Mouse (Mus musculus) ovary, postnatal 10 days (tissue): Measurements from ENCODE around the gene Gtf3c5.

Experiments used
- DNase-seq: peaks from one replicate; pipeline ENCODE4 v3.0.0; 2022; ENCODE audit warnings: low spot score

Gtf3c5 gene

DNA sequence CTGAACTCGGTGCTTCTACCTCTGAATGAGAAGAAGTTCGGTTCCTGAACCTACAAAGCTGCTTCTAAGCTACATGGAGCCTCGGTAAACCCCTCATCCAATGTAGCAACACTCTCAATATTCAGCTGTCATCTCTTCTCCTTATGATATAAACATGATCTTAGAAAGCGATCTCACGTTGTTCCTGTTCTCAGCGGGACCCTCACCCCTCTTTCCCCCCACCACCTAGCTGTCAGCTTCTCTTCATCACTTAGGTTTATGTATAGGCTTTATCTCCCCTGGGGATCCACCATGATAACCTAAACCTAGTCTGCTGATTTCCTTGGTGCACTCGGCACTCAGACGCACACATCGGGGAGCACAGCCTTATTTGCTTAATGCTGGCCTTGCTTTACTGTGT lies at the start of gene Gtf3c5:
Gtf3c5 (minus strand) TSS at position 101 of the 400 bp plus-strand sequence.
- no peak for DNase-seq

DNA sequence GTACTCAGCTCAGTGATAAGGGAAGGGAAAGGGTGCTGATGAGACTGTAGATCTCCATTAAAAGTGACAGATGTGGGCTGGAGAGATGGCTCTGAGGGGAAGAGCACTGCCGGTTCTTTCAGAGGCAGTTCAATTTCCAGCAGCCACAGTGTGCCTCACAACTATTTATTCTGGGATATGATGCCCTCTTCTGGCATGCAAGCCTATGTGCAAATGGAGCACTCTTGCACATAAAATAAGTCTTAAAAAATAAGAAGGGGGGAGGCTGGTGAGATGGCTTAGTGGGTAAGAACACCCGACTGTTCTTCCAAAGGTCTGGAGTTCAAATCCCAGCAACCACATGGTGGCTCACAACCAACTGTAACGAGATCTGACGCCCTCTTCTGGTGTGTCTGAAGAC lies 49.6 kb upstream of the Gtf3c5 start:
- DNase-seq, result no peak

DNA sequence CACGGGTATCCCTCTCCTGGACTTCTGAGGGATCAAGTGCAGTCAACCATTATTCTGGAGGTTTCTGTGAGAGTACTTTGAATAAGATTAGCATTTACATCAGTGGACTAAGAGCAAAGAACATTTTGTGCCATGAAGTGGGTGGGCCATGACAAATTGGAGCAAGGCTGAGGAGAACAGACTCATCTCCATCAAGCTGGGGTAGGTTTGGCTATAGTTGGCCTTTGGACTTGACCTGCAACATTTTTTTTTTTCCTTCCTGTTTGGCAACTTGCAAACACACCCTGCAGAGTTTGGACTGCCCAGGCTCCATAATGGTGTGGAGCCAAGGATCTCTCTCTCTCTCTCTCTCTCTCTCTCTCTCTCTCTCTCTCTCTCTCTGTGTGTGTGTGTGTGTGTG lies 49.1 kb upstream of the Gtf3c5 start:
- DNase-seq, result no peak

DNA sequence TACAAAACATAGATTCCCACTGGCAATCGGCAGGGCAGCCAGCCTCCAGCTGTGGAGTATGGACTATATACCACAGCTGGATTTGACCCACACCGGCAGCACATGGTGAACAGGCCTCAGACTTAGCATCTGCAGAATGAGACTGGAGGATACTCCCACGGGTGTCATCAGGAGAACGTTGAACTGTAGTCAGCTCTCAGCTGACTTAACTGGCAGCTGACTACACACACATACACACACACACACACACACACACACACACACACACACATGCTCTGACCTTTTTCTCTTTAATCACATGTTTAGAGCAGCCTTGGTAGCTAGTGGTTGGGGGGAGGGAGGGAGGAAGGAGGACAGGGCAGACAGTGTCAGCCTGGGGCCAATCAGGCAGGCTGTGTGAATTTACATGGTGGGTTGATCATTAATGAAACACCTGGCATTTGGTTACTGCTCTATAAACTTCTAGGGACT lies 46.4 kb upstream of the Gtf3c5 start:
- no peak for DNase-seq

DNA sequence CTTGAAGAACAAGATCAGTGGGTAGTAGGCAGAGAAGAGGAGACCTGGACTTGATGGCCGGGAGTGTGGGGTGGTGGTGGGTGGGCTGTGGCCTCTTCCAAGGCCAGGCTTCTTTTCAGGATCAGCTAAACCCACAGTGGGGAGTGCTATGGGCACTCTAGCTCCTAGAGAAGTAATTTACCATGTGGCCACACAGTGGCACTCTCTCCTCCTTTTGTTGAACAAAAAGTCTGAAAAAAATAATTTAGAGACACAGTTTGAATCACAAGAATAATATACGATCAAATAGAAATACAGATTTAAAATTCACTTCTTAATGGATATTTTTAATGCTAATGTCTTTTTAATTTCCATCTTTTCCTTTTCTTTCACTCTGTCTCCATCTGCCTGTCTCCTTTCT lies 44.5 kb upstream of the Gtf3c5 start:
- DNase-seq, result no peak

DNA sequence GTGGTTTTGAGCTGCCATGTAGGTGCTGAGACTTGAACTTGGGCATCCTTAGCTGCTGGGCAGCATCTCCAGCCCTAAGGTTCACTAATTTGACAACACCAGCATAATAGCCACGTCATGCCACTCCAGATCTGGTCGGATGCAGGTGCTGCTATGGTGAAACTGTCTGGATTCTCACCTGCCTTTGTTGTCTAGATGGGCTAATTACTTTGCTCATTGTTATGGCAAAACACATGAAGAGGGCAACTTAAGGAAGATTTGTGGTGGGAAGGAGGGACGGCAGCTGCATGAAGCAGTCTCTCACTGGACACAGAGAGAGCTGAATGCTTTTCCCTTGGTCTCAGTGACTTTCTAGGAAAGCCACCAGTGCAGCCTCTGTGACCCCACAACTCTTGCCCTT lies 42.5 kb upstream of the Gtf3c5 start:
- DNase-seq, result no peak

DNA sequence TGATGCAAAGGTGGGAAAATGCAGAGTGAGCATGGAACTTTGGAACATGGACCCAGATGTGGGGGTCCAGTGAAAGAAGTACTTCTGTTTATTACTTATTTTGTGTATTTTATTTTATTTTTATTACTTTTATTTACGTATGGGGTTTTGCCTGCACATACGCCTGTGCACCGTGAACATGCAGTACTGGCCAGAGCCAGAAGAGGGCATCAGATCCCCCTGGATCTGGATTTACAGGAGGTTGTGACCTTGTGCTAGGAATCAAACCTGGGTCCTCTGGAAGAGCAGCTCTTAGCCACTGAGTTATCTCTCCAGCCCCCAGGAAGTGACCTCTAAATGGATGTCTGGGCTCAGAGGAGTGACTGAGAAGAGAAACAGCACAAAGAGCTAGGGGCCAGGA lies 41.3 kb upstream of the Gtf3c5 start:
- DNase-seq, result no peak

DNA sequence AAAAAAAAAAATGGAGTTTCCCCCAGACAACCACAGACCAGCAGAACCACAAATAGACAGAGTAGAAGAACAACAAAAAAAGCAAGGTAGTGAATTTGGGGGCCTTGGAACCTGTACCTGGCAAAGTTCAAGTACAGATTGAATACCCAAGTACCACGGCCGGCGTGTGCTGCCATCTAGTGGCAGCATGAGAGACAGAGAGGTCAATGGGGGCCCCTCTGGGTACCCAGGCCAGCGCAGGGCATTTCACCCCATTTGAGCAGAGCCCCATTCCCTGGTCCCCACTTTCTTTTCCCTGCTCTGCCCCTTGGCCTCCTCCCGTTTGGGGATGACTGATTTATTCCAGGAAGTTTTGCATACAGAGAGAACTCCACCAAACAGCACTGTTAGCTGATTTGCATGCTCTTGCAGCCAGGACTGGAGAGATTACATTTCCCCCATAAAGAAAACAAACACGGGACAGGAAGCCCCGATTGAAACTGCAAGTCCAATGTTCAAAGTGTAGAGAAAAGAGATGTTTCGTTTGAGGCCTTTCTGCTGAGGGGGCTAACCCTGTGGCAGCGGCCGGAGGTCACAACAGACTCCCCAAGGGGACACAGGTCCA lies 39.1 kb upstream of the Gtf3c5 start:
- no peak for DNase-seq

DNA sequence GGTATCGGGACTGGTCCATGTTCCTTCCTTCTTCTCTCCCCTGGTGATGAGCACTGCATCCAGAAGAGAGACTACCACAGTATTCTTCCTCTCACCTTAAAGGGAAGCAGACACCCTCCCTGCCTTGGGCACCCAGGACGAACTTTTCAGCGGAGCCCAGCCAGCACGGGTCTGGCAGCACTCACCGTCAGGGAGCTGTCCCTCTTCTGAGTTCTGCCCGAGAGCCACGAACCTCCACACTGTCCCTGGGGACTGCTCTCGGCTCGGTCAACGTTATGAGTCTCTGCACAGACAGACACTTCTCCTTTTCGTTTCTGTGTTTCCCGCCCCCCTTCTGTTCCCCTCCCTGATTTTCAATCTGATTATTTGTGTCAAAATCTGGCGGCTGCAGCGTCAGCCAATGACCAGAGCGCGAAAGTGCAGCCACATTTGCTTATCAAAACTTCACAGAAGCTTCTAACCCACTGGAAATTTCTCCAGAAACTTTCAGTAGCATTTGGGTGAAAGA lies 38.2 kb upstream of the Gtf3c5 start, which contains the start of gene Gfi1b:
Gfi1b (minus strand) TSS at position 319 of the 508 bp plus-strand sequence.
- DNase-seq, result no peak

DNA sequence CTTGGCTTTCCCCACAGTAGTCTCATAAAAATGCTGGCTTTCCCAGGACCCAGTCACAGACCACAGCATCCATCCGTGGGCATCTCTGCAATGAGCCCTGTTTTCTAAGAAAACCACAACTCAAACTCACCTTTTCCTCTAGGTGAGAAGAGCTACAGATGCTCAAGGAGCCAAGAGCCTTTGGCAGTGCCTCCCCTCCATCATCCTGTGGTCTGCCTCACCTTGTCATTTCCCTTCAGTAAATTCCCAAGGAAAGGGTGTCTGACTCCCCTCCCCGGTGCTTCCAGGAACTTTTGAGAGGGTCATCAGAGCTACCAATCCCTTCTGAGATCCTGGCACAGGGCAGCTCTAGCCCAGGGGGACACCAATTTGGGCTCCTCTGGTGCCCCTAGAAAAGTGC lies 37.6 kb upstream of the Gtf3c5 start:
- DNase-seq, result no peak

DNA sequence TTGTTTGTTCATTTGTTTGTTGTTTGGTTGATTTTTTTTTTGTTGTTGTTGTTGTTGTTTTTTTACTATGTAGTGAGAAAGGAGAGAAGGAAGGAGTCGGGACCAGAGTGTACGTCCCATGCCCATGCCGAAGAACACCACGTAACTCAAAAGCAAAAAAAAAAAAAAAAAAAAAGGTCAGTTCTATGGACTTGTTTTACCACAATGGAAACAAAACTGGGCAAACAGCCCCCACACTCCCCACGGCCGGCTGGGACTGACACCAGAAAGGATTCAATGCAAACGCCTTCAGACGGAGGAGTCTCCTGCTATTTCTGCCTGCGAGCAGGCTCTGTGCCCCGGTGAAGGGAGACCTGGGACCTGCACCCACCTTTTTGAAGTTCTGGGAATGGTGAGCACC lies 37.0 kb upstream of the Gtf3c5 start:
- DNase-seq, result no peak

DNA sequence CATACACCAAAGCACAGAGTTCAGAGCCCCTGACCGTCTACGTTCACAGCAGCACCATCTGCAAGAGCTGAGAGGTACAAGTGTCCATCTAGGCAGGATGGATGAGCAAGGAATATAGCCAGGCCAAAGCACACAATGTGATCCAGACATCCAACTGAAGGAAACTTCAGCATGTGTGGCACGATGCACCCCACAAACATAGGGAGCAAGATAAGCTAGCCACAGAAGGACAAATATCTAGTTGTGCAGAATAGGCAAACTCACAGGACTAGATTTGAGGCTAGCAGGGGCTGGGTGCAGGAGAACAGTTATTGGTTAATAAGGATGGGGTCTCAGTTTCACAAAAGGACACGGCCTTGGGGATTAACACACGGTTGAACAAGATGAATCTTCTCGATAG lies 35.8 kb upstream of the Gtf3c5 start:
- DNase-seq, result no peak

DNA sequence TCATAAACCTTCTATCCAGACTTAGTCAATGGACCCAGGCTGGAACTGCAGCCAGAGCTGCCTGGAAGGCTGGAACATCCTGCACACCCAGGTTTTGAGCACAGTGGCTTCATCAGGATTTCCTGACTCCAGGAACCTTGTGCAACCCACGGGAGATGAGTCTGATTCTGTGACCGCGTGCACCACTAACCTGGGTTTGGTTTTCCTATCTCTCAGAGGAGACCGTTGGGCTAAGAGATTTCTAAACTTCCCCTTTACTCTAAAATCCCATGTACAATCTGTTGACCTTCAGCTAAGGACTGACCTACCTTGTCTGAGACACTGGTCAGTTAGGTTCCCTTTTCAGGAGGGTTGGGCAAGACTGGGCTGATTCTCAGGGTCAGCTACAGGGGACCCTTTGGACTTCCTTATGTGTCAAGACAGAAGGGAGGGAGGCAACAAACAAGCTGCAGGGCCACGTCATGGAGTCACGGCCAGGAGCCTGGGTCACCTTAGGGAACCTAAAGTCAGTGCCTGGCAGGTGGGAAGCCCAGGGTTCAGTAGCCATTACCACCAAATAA lies 35.3 kb upstream of the Gtf3c5 start:
- DNase-seq, result no peak

DNA sequence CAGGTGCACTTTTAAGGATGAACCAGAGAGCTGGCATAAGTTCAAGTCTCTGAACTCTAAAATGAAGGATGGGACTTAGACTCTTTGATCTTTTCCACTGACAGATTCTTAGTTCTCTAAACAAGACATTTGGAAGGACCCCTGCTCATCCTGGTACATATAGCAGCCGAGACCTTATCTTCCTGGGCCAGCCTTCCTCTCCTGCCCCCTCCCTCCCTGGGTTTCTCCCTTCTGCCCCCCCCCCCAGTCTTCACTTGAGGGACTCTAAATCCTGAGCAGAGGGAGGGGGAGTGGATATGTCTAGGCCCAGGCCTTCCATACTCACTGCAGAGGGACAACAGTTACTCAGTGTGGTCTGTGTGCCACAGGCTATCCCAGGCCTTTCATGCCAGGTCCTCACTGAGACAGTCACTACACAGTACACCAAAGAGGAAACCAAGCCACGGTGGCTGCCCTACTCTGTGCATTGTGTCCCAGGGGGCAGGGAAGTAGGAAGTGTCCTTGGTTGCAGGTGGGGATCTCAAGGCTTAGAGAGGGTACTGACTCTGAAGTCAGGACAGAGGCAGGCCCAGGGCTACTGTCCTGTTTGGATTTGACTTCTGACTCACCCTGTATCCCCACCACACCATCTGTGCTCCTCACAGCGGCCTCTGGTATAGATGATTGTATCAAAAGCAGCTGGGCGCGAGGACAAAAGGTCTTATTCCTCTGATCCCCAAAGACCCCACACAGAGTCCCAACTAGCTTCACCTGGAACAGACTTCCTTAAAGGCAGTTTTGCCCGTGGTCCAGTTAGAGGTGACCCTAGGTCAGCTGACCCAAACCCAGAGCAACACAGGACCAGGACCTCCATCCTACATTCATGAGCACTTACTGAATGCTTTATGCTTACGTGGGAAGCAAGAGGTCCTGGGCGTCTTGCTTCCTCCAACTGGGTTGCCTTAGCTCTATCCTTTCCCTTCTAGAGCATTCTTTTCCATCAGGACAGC lies 34.2 kb upstream of the Gtf3c5 start:
- DNase-seq, result no peak

DNA sequence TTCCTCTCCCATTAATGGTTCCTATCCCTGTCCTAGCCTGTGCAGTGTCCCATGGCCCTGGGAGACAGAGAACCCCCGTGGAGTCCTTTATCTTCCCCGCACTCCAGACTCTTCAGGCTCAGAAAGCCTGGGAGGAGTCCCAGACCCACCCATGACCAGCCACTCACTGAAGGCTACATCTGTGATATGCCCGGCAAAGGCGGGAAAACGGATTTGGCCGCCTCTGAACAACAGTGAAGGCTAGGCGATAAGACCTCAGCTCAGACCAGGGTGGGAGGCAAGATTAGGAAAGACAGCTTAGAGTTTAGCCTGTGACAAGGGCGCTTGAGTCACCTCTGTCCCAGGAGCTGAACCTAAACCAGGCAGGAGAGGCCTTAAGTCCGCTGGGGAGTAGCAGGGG lies 33.3 kb upstream of the Gtf3c5 start:
- no peak for DNase-seq

DNA sequence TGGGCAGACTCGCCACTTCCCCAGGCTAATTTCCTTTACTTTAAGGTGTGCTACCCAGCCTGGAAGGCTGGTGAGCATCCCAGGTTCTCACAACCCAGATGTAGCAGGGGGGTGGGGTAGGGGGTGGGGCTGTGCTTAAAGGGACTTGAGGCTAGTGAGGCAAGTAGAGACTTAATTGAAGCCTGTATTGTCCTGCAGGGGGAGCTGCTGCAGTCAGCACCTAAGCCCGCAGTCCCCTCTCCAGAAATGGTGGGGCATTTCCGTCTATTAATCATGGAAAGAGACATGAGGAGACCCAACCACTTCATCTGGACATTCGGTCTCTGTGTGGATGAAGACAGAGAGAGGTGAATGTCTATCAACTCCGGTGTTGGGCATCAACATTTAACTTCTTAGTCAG lies 32.8 kb upstream of the Gtf3c5 start:
- DNase-seq, result no peak

DNA sequence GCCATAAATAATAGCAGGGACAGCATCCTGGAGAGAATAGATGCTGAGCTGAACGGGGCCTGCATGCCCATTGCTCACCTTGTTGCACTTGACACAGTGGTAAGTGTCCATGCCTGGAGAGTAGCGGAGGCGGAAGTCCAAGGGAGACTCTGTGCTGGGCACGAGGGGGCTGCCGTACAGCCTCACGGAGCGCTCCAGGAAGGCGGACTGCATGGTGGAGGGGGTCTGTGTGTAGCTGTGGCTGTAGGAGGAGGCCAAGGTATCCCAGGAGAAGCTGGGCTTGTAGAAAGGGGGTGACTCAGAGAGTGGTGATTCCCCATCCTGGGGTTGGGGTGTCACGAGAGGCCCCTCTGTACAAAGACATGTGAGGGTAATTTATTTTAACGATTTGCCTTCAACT lies 30.0 kb upstream of the Gtf3c5 start:
- DNase-seq, result no peak

DNA sequence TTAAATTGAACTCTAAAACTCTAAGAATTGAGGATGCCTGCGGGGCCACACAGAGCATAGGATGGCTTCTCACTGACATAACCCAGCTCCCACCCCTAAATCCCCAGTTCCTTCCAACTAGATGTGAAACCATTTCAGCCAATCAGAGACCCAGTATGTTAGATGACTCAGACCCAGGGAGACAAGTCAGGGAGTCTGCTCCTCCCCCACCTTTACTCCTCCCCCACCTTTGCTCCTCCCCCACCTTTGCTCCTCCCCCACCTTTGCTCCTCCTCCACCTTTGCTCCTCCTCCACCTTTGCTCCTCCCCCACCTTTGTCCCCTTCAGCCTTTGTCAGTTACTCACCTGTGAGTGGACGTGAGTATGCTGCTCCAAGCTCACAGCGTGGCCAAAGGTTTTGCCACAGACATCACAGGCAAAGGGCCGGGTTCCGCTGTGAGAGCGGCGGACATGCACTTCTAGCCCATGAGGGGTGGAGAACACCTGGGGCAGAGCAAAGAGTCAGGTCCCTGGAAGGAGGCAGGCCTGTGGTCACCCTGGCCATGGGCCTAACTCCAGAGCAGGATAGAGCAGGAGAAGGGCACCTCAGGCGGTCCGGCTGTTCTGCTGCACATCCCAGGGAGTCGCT lies 29.0 kb upstream of the Gtf3c5 start:
- no peak for DNase-seq

DNA sequence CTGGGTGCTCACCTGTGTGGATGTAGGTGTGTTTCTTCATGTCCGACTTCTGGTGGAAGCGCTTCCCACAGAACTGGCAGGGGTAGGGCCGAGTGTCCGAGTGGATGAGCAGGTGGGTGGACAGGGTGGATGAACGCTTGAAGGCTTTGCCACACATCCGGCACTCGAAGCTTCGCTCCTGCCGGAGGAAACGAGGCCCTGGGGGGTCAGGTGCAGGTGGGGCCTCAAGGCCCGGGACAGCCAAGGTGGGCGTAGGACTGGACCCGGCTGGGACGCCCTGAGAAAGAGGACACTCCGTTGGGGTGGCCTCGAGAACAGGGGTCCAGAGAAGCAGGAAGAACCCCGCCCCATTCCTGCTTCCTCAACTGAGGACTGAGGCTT lies 27.8 kb upstream of the Gtf3c5 start:
- DNase-seq, result no peak

DNA sequence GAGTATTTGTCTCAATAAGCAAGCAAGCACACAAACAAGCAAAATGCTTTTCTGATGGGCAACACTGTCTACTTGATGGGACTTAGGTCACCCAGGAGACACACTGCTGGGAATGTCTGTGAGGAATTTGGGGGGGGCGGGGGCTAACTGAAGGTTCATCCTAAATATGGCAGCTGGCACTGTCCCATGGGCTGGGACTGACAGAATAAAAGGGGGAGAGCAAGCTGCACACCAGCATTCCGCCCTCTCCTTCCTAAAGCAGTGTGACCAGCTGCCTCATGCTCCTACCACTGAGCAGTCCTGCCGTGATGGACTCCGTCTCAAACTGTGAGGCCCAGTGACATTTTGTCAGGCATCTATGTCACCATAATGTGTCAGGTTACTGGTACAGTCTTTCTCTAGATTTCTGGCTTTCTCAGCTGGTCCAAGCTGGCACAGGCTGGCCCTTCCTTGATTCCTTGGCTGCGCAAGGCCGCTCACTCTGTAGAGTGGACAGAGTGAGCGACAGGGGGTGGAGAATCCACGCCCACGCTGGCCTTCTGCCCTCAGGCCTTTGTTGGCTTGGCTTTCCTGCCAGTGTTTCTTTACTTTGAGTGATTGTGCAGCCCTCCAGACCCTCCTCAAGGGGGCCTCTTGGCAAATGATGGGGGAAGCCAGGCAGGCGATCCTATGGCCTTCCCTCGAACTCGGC lies 27.3 kb upstream of the Gtf3c5 start:
- DNase-seq, result no peak

DNA sequence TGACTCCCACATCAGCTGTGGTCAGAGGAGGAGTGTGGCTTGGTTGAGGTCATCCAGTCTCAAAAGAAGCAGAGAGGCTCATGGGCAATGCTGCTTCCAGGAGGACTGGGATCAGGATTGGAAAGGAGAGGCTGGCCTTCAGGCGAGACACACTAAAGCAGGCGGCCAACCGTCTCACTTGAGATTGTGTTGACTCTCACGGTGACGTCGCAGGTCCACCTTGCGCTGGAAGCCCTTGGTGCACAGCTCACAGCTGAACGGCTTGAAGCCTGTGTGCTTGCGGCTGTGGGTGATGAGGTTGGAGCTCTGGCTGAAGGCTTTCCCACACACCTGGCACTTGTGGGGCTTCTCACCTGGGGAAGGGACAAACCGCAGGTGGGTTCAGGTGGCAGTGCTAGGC lies 26.3 kb upstream of the Gtf3c5 start:
- no peak for DNase-seq
